ENCODE assay signal across 8 mouse cellular contexts in genomic region chr14:25832301-25832700, GRCm38 (mm10). TPM values are rescaled to one million over a fixed set of nuclear protein-coding genes. Genes with fewer than 3 reads are reported as not detected.
DNase-seq lines count a peak whose midpoint lies in the region; ATAC-seq lines count a peak whose summit lies in the region.

No protein-coding gene starts in this region.

- no peak overlapping the region for H3K27ac ChIP-seq in brown adipose tissue, adult 24 weeks (replicated peaks; ENCODE audit: low read depth, low read length)
- no peak overlapping the region for H3K27ac ChIP-seq in forebrain, embryonic 16.5 days (ENCODE audit: low read length)

- no peaks in the 10 kb centered on the region for H3K27me3 ChIP-seq in forebrain, embryonic 16.5 days (replicated peaks; ENCODE audit: control insufficient read depth, insufficient read depth, low read length)

- H3K9ac ChIP-seq in forebrain, embryonic 16.5 days (replicated peaks; ENCODE audit: low read depth, low read length), result no peak overlapping the region

- 0 out of 2 replicates have a peak overlapping the region, but pooled peaks have one; percentile 4 for H3K4me3 ChIP-seq in brown adipose tissue, adult 24 weeks (ENCODE audit: insufficient read depth, low read depth, low read length)
- no peak overlapping the region for H3K4me3 ChIP-seq in forebrain, embryonic 16.5 days (replicated peaks; ENCODE audit: low read length)

- no peak overlapping the region for H3K4me2 ChIP-seq in forebrain, embryonic 16.5 days (ENCODE audit: low read length)

- no peaks in the 10 kb centered on the region for H3K4me1 ChIP-seq in brown adipose tissue, adult 24 weeks (ENCODE audit: control insufficient read depth, insufficient read depth, insufficient read length, low read length)
- H3K4me1 ChIP-seq in forebrain, embryonic 16.5 days (replicated peaks; ENCODE audit: control insufficient read depth, insufficient read depth, low read length), result no peaks in the 10 kb centered on the region

- no peaks in the 10 kb centered on the region for H3K36me3 ChIP-seq in forebrain, embryonic 16.5 days (ENCODE audit: control insufficient read depth, insufficient read depth)

- peak; percentile 63 to 85 for DNase-seq in adrenal gland, adult (ENCODE audit: inconsistent age in 2 of 2, low spot score in 1 of 2)
- DNase-seq in adrenal gland, adult 8-10 months, result no peak
- peak; percentile 75 to 78 for DNase-seq in heart, postnatal 14 days
- peak; percentile 61 to 69 for DNase-seq in layer of hippocampus, postnatal 14 days (ENCODE audit: low spot score in 2 of 2)
- DNase-seq in lung, postnatal 25 days (ENCODE audit: low spot score), result peak; percentile 76
- DNase-seq in right cerebral cortex, postnatal 25 days, result peak; percentile 58

- intact Hi-C loops in heart, postnatal 14 days (cut with DNase I), result no loop called here

- no peaks in the 10 kb centered on the region for H3K9me3 ChIP-seq in forebrain, embryonic 16.5 days (ENCODE audit: control insufficient read depth, low read length)

- 11% methylated on average over 14 of the region's 14 CpGs for WGBS in forebrain, embryonic 16.5 days

- ATAC-seq in forebrain, embryonic 16.5 days, result peak; percentile 67

RNA-seq across cellular contexts. Expression of gene Anxa11, which starts 9.7 kb away (rescaled TPM):
- total RNA-seq in adrenal gland, adult 8-10 months (2022), result 10 to 100 TPM; 61.8 to 90.0 (median 71.0) TPM
- polyA plus RNA-seq in brown adipose tissue, adult 24 weeks (2012; ENCODE audit: insufficient read depth, insufficient read length, missing spikeins), result 33.6 and 35.3 TPM in 2 replicates
- polyA plus RNA-seq in forebrain, embryonic 16.5 days (2015; fragmentation: Nextera tagmentation; extraction: Ambion mirVana), result 2.0 and 2.6 TPM in 2 replicates
- total RNA-seq in heart, postnatal 14 days (2021), result 10 to 100 TPM; 69.9 to 78.1 TPM
- total RNA-seq in layer of hippocampus, postnatal 14 days (2021), result 10 to 100 TPM; 35.6 to 44.5 TPM
